Mouse (Mus musculus) naive thymus-derived CD4-positive, alpha-beta T cell, adult 2 months (primary cell): Measurements from ENCODE around the gene Taf1c.

ENCODE experiments used
- DNase-seq: peaks from one replicate; pipeline ENCODE4 v3.0.0-alpha.2; 2011; ENCODE audit warnings: low read depth

Gene Taf1c

DNA sequence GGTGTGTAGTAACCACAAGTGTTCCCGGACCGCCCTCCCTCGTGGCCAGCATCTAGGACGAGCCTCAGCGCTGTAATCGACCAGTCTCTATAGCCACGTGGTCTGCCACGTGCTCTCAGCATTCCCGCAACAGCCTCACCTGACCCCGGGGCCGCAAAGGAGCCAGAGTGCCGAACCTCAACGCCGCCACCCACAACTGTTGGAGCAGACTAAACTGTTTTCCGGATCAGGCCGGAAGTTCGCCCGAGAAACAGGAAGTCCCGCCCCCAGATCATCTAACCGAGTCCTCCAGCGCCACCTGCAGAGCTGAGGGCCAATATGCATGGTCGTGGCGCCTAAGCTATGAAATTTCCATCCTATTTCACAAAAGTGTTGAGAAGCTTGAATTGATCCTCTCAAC, at the start of gene Taf1c:
Gene Taf1c, minus strand, starts transcription at position 227 of the 400 bp plus-strand sequence.
- DNase-seq: peak; percentile 96

DNA sequence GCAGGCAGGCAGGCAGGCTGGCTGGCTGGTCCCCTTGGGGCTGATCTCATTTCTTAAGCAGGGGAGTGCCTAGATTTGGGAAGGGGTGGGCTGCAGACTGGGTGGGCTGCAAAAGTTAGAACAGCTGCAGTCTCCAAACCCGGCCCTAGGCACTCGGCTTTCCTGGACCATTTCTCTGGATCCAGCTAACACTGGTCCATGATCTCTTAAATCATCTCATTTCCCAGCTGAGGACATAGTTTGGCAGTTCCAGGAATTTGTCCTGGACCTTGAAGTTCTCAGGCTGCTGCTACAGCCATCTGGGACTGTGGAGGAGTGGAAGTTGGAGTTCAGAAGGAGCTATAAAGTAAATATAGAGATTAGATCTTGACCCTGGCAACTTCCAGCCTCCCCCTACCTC, 46.3 kb upstream of the Taf1c start:
- no peak for DNase-seq

- DNase-seq: no peak
Measured at GRCm38 (mm10) chr8:119646846-119647245, 41.8 kb upstream of the Taf1c start.

DNA sequence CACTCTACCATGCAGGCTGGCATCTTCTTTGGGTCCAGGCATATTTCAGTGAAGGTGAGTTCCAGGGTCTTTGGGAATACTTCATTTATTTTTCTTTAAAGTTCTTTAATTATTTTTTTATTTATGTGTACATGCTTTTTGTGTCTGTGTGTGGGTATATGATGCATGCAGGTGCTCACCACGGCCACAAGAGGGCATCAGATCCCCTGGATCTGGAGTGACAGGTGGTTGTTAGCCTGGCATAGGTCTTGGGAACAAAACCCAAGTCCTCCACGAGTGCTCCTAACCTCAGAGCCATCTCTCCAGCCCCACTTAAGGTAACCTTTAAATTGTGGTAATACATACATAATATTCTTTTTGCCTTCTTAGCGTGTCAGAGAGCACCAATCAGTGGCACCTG, 41.2 kb upstream of the Taf1c start:
- DNase-seq: no peak

GRCm38 (mm10) chr8:119644981-119645597, 40.1 kb upstream of the Taf1c start:
- DNase-seq: no peak

- DNase-seq: no peak
Measured at GRCm38 (mm10) chr8:119644429-119644960, 39.5 kb upstream of the Taf1c start.

GRCm38 (mm10) chr8:119642960-119643359, 37.9 kb upstream of the Taf1c start:
- DNase-seq: no peak

DNA sequence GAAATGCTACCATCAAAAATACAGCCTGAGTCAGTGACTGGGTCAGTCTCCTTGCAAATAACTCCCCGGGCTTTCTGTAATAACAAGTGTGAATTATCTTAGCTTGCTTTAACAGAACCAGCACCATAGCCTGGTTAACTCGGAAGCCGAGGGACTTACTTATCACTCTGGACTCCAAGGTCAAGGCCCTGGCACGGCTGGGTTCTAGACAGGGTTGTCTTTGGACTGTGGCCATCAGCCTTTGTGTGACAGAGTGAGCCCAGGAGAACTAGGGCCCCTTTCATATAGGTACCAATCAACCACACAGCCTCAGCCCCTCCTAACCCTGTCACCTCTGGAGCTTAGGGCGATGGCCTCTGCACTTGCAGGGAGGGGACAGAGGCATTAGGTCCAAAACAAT, 36.0 kb upstream of the Taf1c start:
- DNase-seq: no peak

DNA sequence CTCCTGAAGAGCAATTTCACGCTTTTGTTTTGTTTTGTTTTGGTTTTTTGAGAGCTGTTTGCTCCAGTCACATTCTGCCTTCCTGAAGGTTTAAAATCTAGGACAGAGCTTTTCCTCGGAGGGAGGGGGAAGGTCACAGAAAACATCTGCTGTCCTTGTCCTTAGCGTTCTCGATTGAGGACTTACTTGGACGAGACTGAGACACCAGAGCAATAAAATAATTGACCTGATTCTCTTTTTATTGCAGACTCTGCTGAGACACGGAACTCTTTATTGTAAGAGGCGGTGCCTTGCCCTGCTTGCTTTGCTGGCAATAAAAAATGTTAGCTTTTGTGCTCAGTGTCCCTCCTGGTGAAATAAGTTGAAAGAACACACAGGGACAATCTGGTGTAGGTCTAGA, 34.8 kb upstream of the Taf1c start:
- no peak for DNase-seq

GRCm38 (mm10) chr8:119638261-119638660, 33.2 kb upstream of the Taf1c start:
- DNase-seq: no peak

DNA sequence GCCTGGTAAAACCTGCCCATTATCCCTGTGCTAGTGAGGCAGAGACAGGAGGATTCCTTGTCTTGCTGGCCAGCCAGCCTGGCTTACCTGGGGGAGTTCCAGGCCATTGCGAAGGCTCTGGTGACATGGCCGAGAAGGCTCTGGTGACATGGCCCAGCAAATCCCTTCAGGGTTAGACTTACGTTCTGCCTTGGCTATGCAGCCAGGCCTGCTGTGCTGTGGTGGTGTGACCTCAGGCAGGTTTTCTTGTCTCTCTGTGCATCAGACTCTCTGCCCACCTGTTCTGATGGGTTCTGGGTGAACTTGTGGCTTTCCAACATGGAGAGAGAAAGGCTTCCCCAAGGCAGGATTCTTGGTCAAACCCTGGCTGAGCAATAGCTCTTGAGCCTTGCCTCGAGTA, 32.4 kb upstream of the Taf1c start:
- no peak for DNase-seq

DNA sequence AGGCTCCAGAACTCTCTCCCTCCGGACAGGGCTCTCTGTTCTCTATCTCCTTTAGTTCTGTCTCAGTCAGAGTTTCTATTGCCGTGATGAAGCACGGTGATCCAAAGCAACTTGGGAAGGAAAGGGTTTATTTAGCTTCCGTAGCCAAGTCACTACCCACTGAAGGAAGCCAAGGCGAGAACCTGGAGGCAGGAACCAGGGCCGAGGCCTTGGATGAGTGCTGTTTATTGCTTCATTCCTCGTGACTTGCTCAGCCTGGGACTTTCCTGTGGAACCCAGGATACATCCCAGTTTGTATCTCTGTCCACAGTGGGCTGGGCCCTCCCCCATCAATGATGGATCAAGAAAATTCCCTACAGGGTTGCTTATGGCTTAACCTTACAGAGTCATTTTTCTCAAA, 31.7 kb upstream of the Taf1c start:
- no peak for DNase-seq

GRCm38 (mm10) chr8:119635958-119636357, 30.9 kb upstream of the Taf1c start:
- DNase-seq: no peak

DNA sequence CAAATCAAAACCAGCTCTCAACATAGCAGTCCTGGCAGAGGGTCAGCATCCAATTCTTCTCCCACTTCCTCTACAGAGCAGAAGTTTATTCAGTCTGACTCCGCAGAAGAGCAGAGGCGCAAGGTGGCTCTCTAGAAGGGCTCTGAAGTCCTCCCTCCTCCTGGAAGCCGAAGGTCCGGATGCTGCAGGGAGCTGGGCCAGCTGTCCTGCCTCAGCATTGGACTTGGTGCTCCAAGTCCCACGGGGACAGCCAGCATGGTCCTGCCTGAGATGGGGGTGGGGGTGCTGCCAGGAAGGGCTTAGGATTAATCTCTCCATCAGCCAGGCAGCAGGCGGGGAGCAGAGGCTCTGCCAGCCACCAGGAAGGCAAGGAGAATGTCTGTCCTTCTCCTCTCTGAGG, 30.4 kb upstream of the Taf1c start, which contains the start of gene Kcng4:
Gene Kcng4, minus strand, starts transcription at position 303 of the 400 bp plus-strand sequence.
- no peak for DNase-seq

- no peak for DNase-seq
Measured at GRCm38 (mm10) chr8:119634616-119635336, 29.8 kb upstream of the Taf1c start.

DNA sequence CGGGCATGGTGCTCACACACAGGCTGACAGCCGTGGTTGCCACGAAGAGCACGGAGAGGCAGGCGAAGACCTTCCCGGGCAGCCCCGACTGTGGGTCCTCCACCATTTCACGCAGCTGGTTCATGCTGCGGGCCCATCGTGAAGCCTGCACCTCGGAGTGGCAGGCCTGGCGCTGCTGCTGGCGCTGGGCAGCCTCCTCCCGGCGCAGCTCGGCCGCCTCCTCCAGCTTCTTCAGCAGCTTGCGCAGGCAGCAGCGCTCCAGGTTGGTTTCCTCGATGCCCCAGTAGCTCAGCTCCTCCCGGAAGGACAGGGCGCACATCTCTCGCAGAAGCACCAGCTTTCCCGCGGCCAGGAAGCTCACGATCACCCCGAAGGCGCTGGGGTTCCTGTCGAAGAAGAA, 27.9 kb upstream of the Taf1c start:
- DNase-seq: no peak

DNA sequence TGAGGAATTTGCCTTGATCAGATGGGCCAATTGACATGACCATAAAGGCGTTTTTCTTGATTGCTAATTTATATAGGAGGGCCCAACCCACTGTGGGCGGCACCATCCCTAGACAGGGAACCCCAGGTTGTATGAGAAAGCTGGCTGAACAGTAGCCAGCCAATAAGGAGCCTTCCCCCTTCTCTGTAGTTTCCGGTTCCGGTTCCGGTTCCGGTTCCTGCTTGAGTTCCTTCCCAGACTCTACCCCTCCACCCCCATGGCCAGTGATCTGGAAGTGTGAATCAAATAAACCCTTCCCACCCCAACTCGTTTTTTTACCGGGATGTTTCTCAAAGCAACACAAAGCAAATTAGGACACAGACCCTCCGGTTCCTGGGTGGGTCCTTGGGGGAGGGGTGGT, 27.2 kb upstream of the Taf1c start:
- DNase-seq: no peak

DNA sequence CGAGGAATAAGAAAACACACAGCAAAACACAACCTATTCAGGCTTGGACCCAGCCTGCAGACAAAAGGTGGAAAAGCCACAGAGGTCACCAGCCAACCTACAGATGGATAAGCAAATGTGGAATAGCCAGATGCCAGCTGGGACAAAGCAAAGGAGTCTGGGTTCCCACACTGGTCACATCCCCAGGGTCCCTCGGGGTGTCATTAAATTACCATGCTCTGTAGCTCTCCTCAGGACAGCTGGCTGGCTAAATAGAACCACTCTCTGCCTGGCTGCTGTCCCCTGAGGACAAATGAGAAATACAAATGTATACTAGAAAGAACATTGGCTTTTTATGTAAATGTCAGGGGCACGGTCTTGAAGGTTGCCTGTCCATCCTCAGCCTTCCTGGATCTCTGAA, 25.8 kb upstream of the Taf1c start:
- no peak for DNase-seq

DNA sequence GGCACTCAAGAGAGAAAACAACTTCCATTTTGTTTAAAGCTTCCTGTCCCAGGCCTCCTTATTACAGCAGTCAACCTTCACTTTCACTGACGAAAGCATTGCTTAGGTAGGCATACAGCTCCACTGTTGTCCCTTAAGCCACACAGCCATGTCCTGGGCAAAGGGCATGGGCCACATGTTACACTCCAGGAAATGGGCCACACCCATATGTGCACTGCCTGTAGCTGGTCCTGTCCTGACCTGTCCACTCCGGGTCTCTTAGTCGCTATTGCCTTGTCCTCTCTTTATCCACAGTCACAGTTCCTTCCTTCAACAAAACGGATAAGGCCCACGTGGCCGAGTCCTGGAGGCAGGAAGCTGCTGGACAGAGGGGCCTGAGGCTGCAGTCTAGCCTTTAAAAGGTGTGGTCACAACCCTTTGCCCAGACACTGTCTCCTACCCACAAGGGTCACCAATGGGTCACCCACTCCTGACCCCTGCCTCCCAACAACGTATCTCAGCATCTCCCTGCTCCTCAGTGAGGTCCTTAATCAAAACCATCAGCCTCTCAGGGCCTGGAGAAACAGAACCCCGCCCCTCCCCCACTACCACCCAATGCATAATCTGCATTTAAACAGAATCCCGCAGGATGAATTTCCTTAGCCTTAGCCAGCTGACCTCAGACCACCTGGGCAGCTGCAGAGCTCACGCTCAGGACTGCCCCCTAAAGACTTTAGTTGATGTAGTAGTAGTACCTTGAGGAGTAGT, 22.8 kb upstream of the Taf1c start:
- DNase-seq: no peak

DNA sequence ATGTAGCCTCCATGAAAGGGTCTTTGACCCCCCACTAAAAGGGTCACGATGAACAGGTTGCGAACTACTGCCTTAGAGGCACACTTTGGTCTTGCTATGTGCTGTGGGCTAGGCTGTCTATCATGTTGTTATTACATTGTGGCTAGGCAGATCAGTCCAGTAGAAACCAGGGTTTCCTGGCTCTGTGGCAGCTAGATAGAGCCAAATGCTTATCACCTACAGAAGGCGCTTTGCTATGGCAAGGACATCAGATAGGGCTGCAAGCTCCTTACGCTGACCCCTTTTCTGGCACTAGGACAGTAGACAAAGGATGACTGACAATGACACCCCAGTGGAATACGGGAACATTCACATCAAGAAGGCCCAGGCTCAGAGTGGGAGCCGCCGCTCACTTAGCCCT, 22.2 kb upstream of the Taf1c start:
- no peak for DNase-seq

DNA sequence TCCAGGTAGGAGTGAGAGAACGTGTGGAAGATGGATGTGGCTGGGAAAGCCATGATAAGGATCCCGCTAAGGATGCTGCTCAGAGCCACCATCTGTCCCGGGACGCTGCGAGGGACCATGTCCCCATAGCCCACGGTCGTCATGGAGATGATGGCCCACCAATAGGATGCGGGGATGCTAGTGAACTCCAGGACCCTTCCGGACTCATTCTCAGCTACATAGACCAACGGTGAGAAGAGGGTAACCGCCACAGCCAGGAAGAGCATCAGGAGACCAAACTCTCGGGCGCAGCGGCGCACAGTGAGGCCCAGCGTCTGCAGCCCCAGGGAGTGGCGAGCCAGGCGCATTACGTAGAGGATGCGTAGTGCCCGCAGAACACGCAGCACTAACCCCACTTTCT, 20.8 kb upstream of the Taf1c start:
- DNase-seq: no peak

DNA sequence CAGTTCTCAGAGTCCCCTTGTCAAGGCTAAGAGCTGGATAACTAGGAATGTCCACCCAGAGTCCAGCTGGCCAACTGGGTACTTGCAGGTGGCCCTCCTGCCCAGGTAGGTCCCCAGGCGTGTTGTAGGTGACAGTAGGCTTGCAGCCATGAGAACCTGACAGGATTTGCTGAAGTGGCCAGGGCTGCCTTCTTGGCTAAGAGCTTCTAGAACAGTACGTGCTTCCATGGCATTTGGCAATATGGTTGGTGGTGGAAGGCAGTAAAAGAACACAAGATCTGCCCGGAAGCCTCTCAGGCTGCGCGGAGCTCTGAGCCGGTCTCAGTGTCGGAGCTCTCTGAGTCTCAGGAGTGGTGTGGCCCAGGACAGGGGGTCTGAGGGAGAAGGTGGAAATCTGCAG, 19.9 kb upstream of the Taf1c start:
- DNase-seq: no peak

- no peak for DNase-seq
Measured at GRCm38 (mm10) chr8:119623744-119624143, 18.7 kb upstream of the Taf1c start.
